Mouse (Mus musculus) mesoderm, embryonic 11.5 days (tissue): ENCODE measurements around the gene Tgfbr1.

Source experiments
- DNase-seq: peaks from one replicate; pipeline ENCODE4 v3.0.0-alpha.2; 2012; ENCODE audit warnings: low read depth, low spot score

The Tgfbr1 gene

DNA sequence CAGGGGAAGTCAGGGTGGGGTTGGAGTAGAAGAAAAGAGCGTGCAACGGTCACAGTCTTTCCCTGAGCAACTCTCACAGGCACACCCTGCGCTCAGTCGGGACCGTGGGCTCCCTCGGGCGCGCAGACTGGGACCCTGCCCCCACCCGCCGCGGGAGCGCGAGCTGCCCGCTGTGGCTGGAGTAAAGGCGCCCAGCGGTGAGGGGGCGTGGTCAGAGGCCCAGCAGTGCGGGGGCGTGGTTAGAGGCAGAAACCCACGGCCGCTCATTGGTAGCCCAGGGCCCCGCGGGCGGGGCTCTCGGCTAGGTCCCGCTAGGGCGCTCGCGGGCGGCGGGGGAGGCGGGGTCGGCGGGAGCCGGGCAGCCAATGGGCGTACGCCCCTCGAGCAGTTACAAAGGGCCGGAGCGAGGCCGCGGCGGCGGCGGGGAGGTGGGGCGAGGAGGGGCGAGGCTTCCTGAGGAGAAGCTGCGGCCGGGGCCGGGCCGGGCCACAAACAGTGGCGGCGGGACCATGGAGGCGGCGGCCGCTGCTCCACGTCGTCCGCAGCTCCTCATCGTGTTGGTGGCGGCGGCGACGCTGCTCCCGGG, at the start of gene Tgfbr1:
Tgfbr1 (plus strand) TSS at position 420 of the 586 bp plus-strand sequence.
- DNase-seq = peak; percentile 98

DNA sequence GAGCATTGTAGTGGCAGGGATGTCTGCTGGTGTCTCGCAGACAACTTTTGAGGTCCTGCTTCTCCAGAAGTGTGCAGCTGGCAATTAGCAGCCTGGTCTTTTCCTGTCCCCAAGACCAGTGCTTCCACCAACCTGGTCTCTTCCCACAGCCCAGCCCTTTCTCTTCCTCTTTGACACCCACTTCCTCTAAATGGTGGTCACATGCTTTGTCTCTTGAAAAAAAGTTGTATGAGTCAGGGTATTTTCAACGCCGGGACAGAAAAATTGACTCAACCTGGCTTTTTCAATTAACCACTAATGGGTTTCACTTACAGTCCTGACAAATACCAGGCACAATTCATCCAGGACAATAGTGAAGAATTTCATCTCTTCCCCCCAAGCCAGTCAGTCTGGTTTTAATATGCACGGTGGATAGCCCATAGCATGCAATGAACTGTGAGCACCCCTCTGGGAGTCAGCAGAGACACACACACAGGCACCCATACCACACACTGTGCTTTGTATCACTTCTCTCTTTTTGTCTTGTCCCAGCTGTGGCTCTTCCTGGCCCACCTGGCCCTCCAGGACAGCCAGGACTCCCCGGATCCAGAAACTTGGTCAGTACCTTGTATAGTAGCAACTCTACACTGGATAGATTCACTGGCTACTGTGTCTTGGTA, 49.6 kb upstream of the Tgfbr1 start:
- DNase-seq = no peak

DNA sequence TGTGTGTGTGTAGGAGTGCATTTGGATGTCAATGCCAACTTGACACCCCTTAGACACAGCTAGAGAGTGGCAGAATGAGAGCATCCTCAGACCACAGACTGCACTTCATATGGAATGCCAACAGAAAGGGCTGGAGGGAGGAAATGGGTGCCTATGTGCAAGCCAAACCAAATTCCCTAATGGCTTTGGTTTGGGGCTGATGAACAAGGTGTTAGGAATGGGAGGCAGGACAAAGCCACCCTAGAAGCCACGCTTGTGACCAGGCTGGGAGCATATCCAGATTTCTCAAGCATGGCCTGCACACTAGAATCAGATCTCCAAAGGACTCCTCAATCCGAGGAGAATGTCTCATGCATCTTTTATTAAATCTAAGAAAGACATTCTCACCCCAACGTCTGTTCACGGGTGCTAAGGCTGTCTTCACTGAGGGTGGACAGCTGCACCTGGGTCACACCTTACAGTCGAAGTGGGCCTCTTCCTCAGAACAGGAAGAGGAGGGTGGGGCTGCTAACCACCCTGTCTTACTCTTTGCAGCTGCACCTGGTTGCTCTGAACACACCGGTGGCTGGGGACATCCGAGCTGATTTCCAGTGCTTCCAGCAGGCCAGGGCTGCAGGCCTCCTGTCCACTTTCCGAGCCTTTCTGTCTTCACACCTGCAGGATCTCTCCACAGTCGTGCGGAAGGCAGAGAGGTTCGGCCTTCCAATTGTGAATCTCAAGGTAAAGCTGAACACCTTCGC, 43.0 kb upstream of the Tgfbr1 start:
- DNase-seq = no peak

DNA sequence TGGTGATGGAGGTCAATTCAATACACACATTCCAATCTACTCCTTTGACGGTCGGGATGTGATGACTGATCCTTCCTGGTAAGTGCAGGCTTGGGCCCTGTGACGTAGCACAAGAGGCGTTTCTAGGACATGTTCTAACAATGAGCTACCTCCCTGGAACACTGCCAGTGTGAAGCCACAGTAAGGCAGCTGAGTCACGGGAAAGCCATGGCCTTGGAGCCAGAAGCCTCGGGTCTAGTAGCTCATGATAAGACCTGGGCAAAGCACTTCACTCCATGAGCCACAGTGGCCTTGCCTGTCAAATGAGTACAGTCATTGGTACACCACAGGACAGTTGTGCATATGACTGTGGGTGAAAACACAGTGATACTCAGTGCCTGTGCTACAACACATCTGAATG, 42.2 kb upstream of the Tgfbr1 start:
- no peak for DNase-seq

DNA sequence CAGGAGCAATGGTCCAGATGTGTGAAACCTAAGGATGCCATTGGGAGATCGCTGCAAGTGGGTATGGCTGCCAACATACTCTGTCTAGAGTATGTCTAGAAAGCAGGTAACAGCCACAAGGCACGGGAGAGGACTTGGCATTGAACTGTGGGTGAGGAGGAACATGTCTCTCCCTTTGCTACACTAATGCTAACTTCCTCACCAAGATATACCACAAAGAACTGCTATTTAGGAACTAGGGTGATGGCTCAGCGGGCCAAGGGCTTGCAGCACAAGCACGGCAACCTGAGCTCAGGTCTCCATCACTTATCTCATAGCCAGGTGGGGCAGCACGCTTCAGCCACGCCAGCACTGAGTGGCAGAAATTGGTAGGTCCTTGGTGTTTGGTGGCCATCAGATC, 41.6 kb upstream of the Tgfbr1 start:
- no peak for DNase-seq

DNA sequence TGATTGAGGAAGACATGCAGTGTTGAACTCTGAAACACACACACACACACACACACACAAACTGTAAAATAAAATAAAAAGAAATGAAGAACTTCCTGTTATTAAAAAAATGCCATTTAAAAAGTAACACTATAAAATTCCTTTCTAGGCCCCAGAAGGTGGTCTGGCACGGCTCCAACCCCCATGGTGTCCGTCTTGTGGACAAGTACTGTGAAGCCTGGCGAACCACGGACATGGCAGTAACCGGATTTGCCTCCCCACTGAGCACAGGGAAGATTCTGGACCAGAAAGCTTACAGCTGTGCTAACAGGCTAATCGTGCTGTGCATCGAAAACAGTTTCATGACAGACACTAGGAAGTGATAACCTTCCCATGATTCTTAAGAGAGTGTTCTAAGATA, 41.1 kb upstream of the Tgfbr1 start:
- peak; percentile 28 for DNase-seq

DNA sequence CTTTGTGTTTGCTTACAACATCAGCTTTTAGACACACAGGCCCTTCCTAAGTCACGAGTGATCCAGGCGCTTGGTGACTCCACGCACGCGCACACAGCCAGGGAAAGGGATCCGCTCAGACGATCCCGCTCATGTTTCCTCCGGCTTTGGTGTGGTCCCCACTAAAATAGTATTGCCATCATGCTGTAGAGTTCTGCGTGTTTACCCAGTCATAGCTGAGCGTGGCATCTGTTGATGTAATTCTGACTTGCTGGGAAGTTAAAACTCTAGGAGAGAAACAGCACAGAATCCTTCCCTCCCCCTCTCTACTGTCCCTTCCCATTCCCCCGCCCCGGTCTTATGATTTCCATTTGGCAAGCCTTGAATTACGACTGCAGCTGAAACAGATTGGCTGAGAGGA, 40.3 kb upstream of the Tgfbr1 start:
- no peak for DNase-seq

GRCm38 (mm10) chr4:47313710-47314410, 39.2 kb upstream of the Tgfbr1 start:
- no peak for DNase-seq

- DNase-seq = no peak
These were observed 37.6 kb upstream of the Tgfbr1 start for GRCm38 (mm10) chr4:47315458-47315857.

- no peak for DNase-seq
These were observed 36.6 kb upstream of the Tgfbr1 start for GRCm38 (mm10) chr4:47316432-47316831.

DNA sequence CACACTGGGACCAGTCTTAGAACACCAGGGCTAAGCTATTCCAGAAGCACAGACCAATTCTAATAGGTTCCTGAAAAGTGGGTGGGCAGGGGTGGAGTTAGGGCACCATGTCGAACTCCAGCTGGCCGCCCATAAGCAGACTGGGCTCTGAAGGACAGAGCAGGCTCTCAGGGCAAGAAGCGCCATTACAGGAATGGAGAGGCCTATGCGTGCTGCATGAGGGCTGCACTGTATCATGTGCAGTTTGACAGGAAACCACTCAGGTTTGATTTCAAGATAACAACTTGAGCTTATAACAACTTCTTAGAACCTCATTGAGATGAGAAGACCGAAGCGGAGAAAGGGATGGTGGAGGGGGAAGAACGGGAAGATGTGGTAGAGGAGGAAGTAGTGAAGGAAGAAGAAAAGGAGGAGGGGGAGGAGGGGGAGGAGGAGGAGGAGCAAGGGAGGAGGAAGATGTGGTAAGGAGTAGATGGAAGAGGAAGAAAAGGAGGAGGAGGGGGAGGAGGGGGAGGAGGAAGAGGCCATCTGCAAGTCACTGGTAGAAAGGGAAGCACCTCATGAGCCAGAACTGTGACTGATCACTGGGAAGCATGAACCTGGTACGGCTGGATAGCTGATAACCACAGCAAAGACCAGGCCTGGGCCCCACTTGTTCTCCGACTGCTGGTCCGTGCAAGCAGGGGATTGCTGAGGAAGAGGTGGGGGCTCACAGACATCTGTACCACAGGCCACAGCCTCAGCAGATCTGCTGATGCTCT, 33.3 kb upstream of the Tgfbr1 start:
- no peak for DNase-seq

DNA sequence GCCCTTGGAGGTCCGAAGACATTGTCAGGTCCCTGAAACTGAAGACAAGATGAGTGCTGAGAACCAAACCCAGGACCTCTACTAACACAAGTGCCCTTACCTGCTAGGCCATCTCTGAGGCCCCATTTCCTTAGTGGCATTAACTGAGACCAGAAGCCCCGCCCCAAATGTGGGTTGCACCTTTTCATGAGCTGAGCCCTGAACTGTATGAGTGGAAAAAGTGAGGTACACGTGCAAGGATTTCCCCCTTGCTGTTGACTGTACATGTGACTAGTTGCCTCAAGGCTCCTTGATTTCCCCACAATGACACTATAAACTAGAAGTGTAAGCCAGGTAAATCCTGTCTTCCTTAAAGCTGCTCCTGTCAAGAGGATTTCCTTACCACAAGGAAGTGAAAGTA, 30.7 kb upstream of the Tgfbr1 start:
- DNase-seq = no peak

- no peak for DNase-seq
These were observed 28.8 kb upstream of the Tgfbr1 start for GRCm38 (mm10) chr4:47324206-47324605.

DNA sequence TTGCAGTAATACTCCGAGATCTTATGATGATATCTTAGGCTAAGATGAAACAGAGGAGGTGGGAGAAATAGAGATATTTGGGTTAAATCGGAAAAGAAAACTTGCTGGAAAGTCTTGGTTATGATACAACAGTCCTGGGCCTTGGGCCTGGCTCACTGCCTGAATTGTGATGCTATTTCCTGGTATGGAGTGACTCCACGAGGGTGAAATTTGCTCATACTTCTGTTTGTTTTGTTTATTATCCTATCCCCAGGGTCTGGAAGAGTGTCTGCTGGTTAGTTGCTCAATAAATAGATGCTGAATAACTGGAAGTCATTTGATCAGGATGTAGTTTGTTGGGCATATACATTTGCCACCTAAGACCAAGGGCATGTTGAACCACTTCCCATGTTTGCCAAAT, 25.2 kb upstream of the Tgfbr1 start:
- no peak for DNase-seq

- DNase-seq = no peak
These were observed 23.7 kb upstream of the Tgfbr1 start for GRCm38 (mm10) chr4:47329285-47329684.

DNA sequence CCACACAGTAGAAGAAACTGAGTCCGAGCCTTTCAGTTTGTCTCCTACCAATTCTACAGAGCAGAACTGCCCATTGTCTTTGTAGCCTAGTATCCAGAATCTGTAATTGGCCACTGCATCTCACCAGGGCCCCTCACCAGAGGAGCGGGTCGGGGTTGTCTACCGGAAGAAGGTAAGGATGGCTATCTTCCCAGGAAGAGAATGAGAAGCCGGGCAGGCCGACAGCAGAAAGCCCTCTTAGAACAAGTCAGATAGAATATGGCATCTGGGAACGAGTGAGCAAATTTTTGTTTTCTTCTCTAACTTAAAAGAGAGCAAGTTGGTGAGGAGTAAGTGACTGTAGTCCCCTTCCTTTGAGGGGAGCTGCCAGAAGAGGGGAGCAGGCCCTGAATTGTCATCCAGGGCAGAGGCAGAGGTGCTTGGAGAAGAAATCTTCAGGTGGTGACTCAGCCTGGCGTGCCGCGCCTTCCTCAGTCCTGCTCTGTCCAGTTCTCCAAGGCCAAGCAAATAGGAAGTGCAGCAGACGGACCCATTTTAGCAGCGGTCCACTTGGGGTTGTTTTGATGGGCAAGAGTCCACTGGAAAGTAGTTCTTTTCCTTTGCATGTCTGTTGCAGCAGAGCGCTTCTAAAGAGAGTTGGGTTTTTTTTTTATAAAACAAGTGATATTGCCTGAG, 22.5 kb upstream of the Tgfbr1 start:
- DNase-seq = no peak

GRCm38 (mm10) chr4:47332812-47333343, 20.1 kb upstream of the Tgfbr1 start:
- no peak for DNase-seq

DNA sequence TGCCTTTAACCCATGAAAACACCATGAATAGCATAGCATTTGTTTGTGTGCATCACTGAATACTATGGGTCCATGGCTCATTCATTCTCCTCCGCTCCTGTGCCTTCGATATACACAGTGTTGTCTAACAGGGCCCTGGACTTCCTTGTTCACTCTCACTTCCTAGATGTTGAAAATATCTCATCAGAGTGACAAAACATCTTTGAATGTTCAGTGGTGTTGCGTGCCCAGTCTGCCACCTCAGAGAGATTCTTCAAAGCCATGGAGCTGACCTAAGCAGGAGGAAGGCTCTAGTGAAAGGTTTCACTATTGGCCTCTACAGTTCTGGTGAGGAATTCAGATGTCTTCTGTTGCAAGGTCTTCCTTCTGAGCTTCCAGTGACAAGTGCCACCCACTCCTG, 19.5 kb upstream of the Tgfbr1 start:
- DNase-seq = no peak

- DNase-seq = no peak
These were observed 16.0 kb upstream of the Tgfbr1 start for GRCm38 (mm10) chr4:47336941-47337600.

DNA sequence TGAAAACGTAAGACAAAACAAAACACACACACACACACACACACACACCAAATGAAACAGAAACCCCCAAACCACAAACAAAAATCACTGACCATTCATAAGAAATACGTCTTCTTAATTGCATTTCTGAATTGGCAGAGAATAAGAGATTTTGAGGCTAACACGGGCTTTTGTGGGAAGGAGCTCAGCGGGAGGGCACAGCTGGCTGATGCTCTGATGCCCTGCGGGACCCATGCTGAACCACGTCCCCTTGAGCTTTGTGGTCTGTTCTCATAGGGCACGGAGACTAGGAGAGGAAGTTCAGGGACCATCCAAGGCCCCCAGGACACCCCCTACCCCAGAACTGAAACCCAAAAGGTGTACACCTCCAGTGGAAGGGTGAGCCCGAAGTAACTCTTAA, 10.4 kb upstream of the Tgfbr1 start:
- no peak for DNase-seq
